Mouse (Mus musculus) hematopoietic stem cell, adult 5-6 weeks (primary cell): Measurements from ENCODE around the gene Gm17304. TPM values are rescaled to one million over a fixed set of nuclear protein-coding genes. Genes with fewer than 3 reads are reported as not detected.

Experiments used
- total RNA-seq: library from RNA; stranded (forward); fragments of 172-1452, 232-1000 nt; gene quantifications from 2 replicates; pipeline ENCODE4 v1.2.3, GENCODE M21; 2017

The Gm17304 gene
- total RNA-seq, 1 experiment from 2014 or later, result not detected

Other genes starting within 250 kb of the Gm17304 start
- gene Barhl2, start 150.9 kb upstream of the Gm17304 start, total RNA-seq, result not detected in 2 replicates
- gene Zfp644, start 88.2 kb downstream of the Gm17304 start, total RNA-seq, result 140 and 141 TPM in 2 replicates